Comparison of ENCODE assay signal across 10 mouse cellular contexts in the genomic region with DNA sequence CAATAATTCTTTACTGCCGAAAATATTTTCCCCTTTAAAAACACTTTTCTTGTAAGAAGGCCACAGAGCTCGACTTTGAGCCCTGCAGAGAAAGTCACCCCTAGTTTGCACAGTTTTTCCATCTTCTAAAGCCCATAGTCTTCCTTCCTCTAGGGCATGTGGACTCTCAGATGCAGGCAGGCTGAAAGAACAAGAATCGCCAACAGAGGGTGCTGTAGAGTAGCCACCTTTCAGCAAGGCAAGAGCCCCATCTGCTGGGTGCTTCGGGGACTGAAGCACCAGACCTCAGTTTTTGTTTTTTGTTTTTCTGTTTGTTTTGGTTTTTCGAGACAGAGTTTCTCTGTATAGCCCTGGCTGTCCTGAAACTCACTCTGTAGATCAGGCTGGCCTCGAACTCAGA. TPM values are rescaled to one million over a fixed set of nuclear protein-coding genes. Genes with fewer than 3 reads are reported as not detected.
DNase-seq lines count a peak whose midpoint lies in the region; ATAC-seq lines count a peak whose summit lies in the region.
"Had no signal": no experiment of that assay in that cellular context is flagged by ENCODE, and none has a peak within 500 bp of the region (broad histone marks: within the 10 kb centered on the region; RNA-seq: fewer than 3 reads in every experiment).

No protein-coding gene starts in this region.

- intact Hi-C loops in heart, postnatal 14 days (cut with DNase I) = loop anchor here (5.0 kb wide), 1 partner anchor 129 kb away; no protein-coding TSS in a partner anchor

- no peak for ATAC-seq in hindbrain, embryonic 14.5 days (ENCODE audit: low FRiP score)
- no peak for ATAC-seq in hindbrain, embryonic 12.5 days (ENCODE audit: low FRiP score)

- H3K4me1 ChIP-seq in hindbrain, embryonic 14.5 days (replicated peaks; ENCODE audit: control insufficient read depth, insufficient read depth, low read length) = no peaks in the 10 kb centered on the region
- H3K4me1 ChIP-seq in hindbrain, embryonic 12.5 days = no peaks in the 10 kb centered on the region
- H3K4me1 ChIP-seq: embryonic facial prominence, embryonic 13.5 days; neural tube, embryonic 12.5 days had no signal

- H3K27ac ChIP-seq in hindbrain, embryonic 14.5 days = no peak overlapping the region
- H3K27ac ChIP-seq in hindbrain, embryonic 12.5 days = no peak overlapping the region
- H3K27ac ChIP-seq: embryonic facial prominence, embryonic 13.5 days; neural tube, embryonic 12.5 days had no signal

- DNase-seq in hindbrain, embryonic 14.5 days (ENCODE audit: low spot score) = peak; percentile 58
- DNase-seq in adrenal gland, adult 2 months = peak; percentile 75
- peak; percentile 80 for DNase-seq in embryo, embryonic 10 days (ENCODE audit: low spot score)
- DNase-seq in heart, postnatal 14 days = peak; percentile 79 to 89
- peak; percentile 71 to 84 for DNase-seq in left cerebral cortex, adult 18-20 months (ENCODE audit: low spot score in 2 of 2)
- peak; percentile 31 to 72 for DNase-seq in monocyte, adult 2 months (ENCODE audit: low read depth in 1 of 2, low spot score in 2 of 2)
- DNase-seq in spleen, postnatal 4 days (ENCODE audit: low spot score in 2 of 2) = peak; percentile 70 to 87

- H3K9me3 ChIP-seq in hindbrain, embryonic 14.5 days (ENCODE audit: control insufficient read depth, low read length) = no peaks in the 10 kb centered on the region
- H3K9me3 ChIP-seq in hindbrain, embryonic 12.5 days (replicated peaks) = no peaks in the 10 kb centered on the region
- H3K9me3 ChIP-seq: embryonic facial prominence, embryonic 13.5 days; neural tube, embryonic 12.5 days had no signal

- no peaks in the 10 kb centered on the region for H3K27me3 ChIP-seq in hindbrain, embryonic 14.5 days (ENCODE audit: control insufficient read depth, insufficient read depth, low read length)
- no peaks in the 10 kb centered on the region for H3K27me3 ChIP-seq in hindbrain, embryonic 12.5 days
- H3K27me3 ChIP-seq: embryonic facial prominence, embryonic 13.5 days; neural tube, embryonic 12.5 days had no signal

- 52% methylated on average over 6 of the region's 6 CpGs for WGBS in hindbrain, embryonic 14.5 days
- 54% methylated on average over 6 of the region's 6 CpGs for WGBS in hindbrain, embryonic 12.5 days

- H3K36me3 ChIP-seq in hindbrain, embryonic 14.5 days (replicated peaks; ENCODE audit: control insufficient read depth, insufficient read depth) = peaks cover 31% of the 10 kb centered on the region
- peaks cover 46% of the 10 kb centered on the region for H3K36me3 ChIP-seq in hindbrain, embryonic 12.5 days

- no peak overlapping the region for H3K9ac ChIP-seq in hindbrain, embryonic 14.5 days
- no peak overlapping the region for H3K9ac ChIP-seq in hindbrain, embryonic 12.5 days
- H3K9ac ChIP-seq: embryonic facial prominence, embryonic 13.5 days; neural tube, embryonic 12.5 days had no signal

- no peak overlapping the region for H3K4me3 ChIP-seq in hindbrain, embryonic 14.5 days (replicated peaks; ENCODE audit: low read length)
- no peak overlapping the region for H3K4me3 ChIP-seq in hindbrain, embryonic 12.5 days
- H3K4me3 ChIP-seq: embryonic facial prominence, embryonic 13.5 days; neural tube, embryonic 12.5 days had no signal

- H3K4me2 ChIP-seq in hindbrain, embryonic 14.5 days (replicated peaks) = no peak overlapping the region
- no peak overlapping the region for H3K4me2 ChIP-seq in hindbrain, embryonic 12.5 days (replicated peaks)
- H3K4me2 ChIP-seq: embryonic facial prominence, embryonic 13.5 days; neural tube, embryonic 12.5 days had no signal

RNA-seq across cellular contexts. Expression of gene Mmrn2, which starts 25.9 kb away (rescaled TPM):
- 4.5 and 5.3 TPM in 2 replicates for polyA plus RNA-seq in hindbrain, embryonic 14.5 days (2014; fragmentation: Nextera tagmentation; extraction: Ambion mirVana)
- polyA plus RNA-seq in hindbrain, embryonic 12.5 days (2016; fragmentation: Nextera tagmentation; extraction: Ambion mirVana) = 7.0 and 7.3 TPM in 2 replicates
- total RNA-seq in adrenal gland, adult 2 months (2021) = 10 to 100 TPM; 26.5 to 42.4 TPM
- 16.7 and 17.1 TPM in 2 replicates for polyA plus RNA-seq in adrenal gland, adult 2 months (2012; rRNA removed)
- 10 to 100 TPM; 39.5 to 43.8 TPM for total RNA-seq in heart, postnatal 14 days (2021)
- 1 to 10 TPM; 4.0 to 4.3 TPM for total RNA-seq in left cerebral cortex, adult 18-20 months (2021)

RNA-seq across cellular contexts. Expression of gene Sncg, which starts 26.5 kb away (rescaled TPM):
- 213 and 251 TPM in 2 replicates for polyA plus RNA-seq in hindbrain, embryonic 14.5 days (2014; fragmentation: Nextera tagmentation; extraction: Ambion mirVana)
- polyA plus RNA-seq in hindbrain, embryonic 12.5 days (2016; fragmentation: Nextera tagmentation; extraction: Ambion mirVana) = 130 and 136 TPM in 2 replicates
- total RNA-seq in adrenal gland, adult 2 months (2021) = 10 to 100 TPM; 20.5 to 38.5 TPM
- polyA plus RNA-seq in adrenal gland, adult 2 months (2012; rRNA removed) = 26.1 and 33.8 TPM in 2 replicates
- total RNA-seq in heart, postnatal 14 days (2021) = 1 to 10 TPM; 5.0 to 5.7 TPM
- 1 to 10 TPM; 5.4 to 5.8 TPM for total RNA-seq in left cerebral cortex, adult 18-20 months (2021)

RNA-seq across cellular contexts. Expression of gene Fam25c, which starts 45.9 kb away (rescaled TPM):
- polyA plus RNA-seq in hindbrain, embryonic 14.5 days (2014; fragmentation: Nextera tagmentation; extraction: Ambion mirVana) = not detected in 2 replicates
- polyA plus RNA-seq in hindbrain, embryonic 12.5 days (2016; fragmentation: Nextera tagmentation; extraction: Ambion mirVana) = not detected in 2 replicates
- total RNA-seq in adrenal gland, adult 2 months (2021) = not detected
- polyA plus RNA-seq in adrenal gland, adult 2 months (2012; rRNA removed) = not detected in 2 replicates
- total RNA-seq in heart, postnatal 14 days (2021) = not detected
- total RNA-seq in left cerebral cortex, adult 18-20 months (2021) = not detected
- polyA plus RNA-seq: neural tube, embryonic 12.5 days had no signal

Comparison
In these comparisons a context has a peak if more than half of its experiments do, and no peak if none do; other contexts are left out.
1. RNA of gene Mmrn2, which starts 25.9 kb away (total RNA-seq): 39.5 to 43.8 TPM in heart, postnatal 14 days and 26.5 to 42.4 TPM in adrenal gland, adult 2 months; 4.0 to 4.3 TPM in left cerebral cortex, adult 18-20 months; every median in the first group is over 4 times any median in the second.
2. Peak in every context shown above with its lines, with median percentiles within 50 percentile points of each other: DNase-seq.